Mouse (Mus musculus): ENCODE data around the gene Ramp3.
"Not testable (repeated sequence)": the region's sequence is repeated elsewhere in the genome, so short reads cannot be mapped to it uniquely, and the experiment has no call there.

Ramp3 gene

GRCm38 (mm10) chr11:6658271-6658670 is at the start of gene Ramp3:
Gene Ramp3, plus strand, starts transcription at chr11:6658521.
- DNase-seq: peak; percentile 72 to 73

GRCm38 (mm10) chr11:6615250-6616205 is 42.8 kb upstream of the Ramp3 start:
- no peak for DNase-seq

- DNase-seq: no peak
Observed at GRCm38 (mm10) chr11:6623704-6624103, 34.6 kb upstream of the Ramp3 start.

- DNase-seq: no peak
Observed at GRCm38 (mm10) chr11:6624619-6625382, 33.5 kb upstream of the Ramp3 start.

- DNase-seq: peak; percentile 93 to 97
Observed at GRCm38 (mm10) chr11:6625478-6626387, 32.6 kb upstream of the Ramp3 start, which contains the start of gene Tbrg4. Gene Tbrg4, minus strand, starts transcription at chr11:6626067.

GRCm38 (mm10) chr11:6626388-6626772 is 31.9 kb upstream of the Ramp3 start:
- peak in 1 of 2 experiments; percentile 44 for DNase-seq

GRCm38 (mm10) chr11:6627731-6628130 is 30.6 kb upstream of the Ramp3 start:
- DNase-seq: no peak

- DNase-seq: peak; percentile 59 to 77
Observed at GRCm38 (mm10) chr11:6628568-6628967, 29.8 kb upstream of the Ramp3 start.

- DNase-seq: peak in 1 of 2 experiments; percentile 37
Observed at GRCm38 (mm10) chr11:6629655-6630054, 28.7 kb upstream of the Ramp3 start.

- no peak for DNase-seq
Observed at GRCm38 (mm10) chr11:6636150-6636549, 22.2 kb upstream of the Ramp3 start.

GRCm38 (mm10) chr11:6638537-6638936 is 19.8 kb upstream of the Ramp3 start, which contains the start of gene Wap:
Gene Wap, minus strand, starts transcription at chr11:6638637.
- no peak for DNase-seq

- no peak for DNase-seq
Observed at GRCm38 (mm10) chr11:6639072-6639471, 19.2 kb upstream of the Ramp3 start.

- DNase-seq: no peak
Observed at GRCm38 (mm10) chr11:6644566-6644965, 13.8 kb upstream of the Ramp3 start.

GRCm38 (mm10) chr11:6647831-6648724 is 10.2 kb upstream of the Ramp3 start:
- DNase-seq: no peak

- DNase-seq: no peak
Observed at GRCm38 (mm10) chr11:6650519-6650918, 7.8 kb upstream of the Ramp3 start.

GRCm38 (mm10) chr11:6652978-6653377 is 5.3 kb upstream of the Ramp3 start:
- not testable (repeated sequence) for DNase-seq

GRCm38 (mm10) chr11:6654903-6655302 is 3.4 kb upstream of the Ramp3 start:
- peak; percentile 74 to 96 for DNase-seq

- DNase-seq: peak in 1 of 2 experiments; percentile 42
Observed at GRCm38 (mm10) chr11:6661206-6661605, 2.9 kb downstream of the Ramp3 start.

GRCm38 (mm10) chr11:6666634-6667033 is 8.3 kb downstream of the Ramp3 start:
- no peak for DNase-seq

- no peak for DNase-seq
Observed at GRCm38 (mm10) chr11:6669041-6669440, 10.7 kb downstream of the Ramp3 start.

- DNase-seq: no peak
Observed at GRCm38 (mm10) chr11:6670044-6670443, 11.7 kb downstream of the Ramp3 start.

All from kidney, postnatal 25 days (tissue).